Mouse (Mus musculus) CH12F3 (cell line): ENCODE data around the gene Pum1.
"Not testable (repeated sequence)": the region's sequence is repeated elsewhere in the genome, so short reads cannot be mapped to it uniquely, and the experiment has no call there.

Experiments
- in situ Hi-C: fragments of 300-500 bp; cut with MboI; formaldehyde crosslinking; loops from 2 replicates; pipeline ENCODE4 v1.14.3; 2020; ENCODE audit warnings: low sequenced_read_pairs

Gene Pum1

GRCm38 (mm10) chr4:130667686-130668085 is 4.6 kb downstream of the Pum1 start:
- in situ Hi-C loops, result no loop called here

GRCm38 (mm10) chr4:130668541-130668940 is 5.4 kb downstream of the Pum1 start:
- in situ Hi-C loops, result no loop called here

GRCm38 (mm10) chr4:130668991-130669390 is 5.9 kb downstream of the Pum1 start:
- in situ Hi-C loops, result no loop called here

- in situ Hi-C loops, result not testable (repeated sequence)
Measured at GRCm38 (mm10) chr4:130670023-130670422, 6.9 kb downstream of the Pum1 start.

GRCm38 (mm10) chr4:130671079-130671845 is 8.1 kb downstream of the Pum1 start:
- in situ Hi-C loops, result no loop called here

GRCm38 (mm10) chr4:130672161-130672560 is 9.0 kb downstream of the Pum1 start:
- in situ Hi-C loops, result no loop called here

- in situ Hi-C loops, result no loop called here
Measured at GRCm38 (mm10) chr4:130676746-130677145, 13.6 kb downstream of the Pum1 start.

GRCm38 (mm10) chr4:130678149-130678548 is 15.0 kb downstream of the Pum1 start:
- in situ Hi-C loops, result no loop called here

- in situ Hi-C loops, result no loop called here
Measured at GRCm38 (mm10) chr4:130680676-130681075, 17.6 kb downstream of the Pum1 start.

- in situ Hi-C loops, result not testable (repeated sequence)
Measured at GRCm38 (mm10) chr4:130683051-130683450, 19.9 kb downstream of the Pum1 start.

- in situ Hi-C loops, result no loop called here
Measured at GRCm38 (mm10) chr4:130693936-130694335, 30.8 kb downstream of the Pum1 start.

- in situ Hi-C loops, result no loop called here
Measured at GRCm38 (mm10) chr4:130694982-130695381, 31.9 kb downstream of the Pum1 start.

- in situ Hi-C loops, result no loop called here
Measured at GRCm38 (mm10) chr4:130701061-130701460, 37.9 kb downstream of the Pum1 start.

- in situ Hi-C loops, result no loop called here
Measured at GRCm38 (mm10) chr4:130702835-130703535, 39.9 kb downstream of the Pum1 start.

GRCm38 (mm10) chr4:130703601-130704000 is 40.5 kb downstream of the Pum1 start:
- in situ Hi-C loops, result no loop called here

GRCm38 (mm10) chr4:130704615-130705014 is 41.5 kb downstream of the Pum1 start:
- in situ Hi-C loops, result no loop called here

- in situ Hi-C loops, result no loop called here
Measured at GRCm38 (mm10) chr4:130706215-130707000, 43.3 kb downstream of the Pum1 start.

GRCm38 (mm10) chr4:130711353-130711848 is 48.3 kb downstream of the Pum1 start:
- in situ Hi-C loops, result no loop called here

GRCm38 (mm10) chr4:130712341-130712740 is 49.2 kb downstream of the Pum1 start:
- in situ Hi-C loops, result no loop called here

- in situ Hi-C loops, result no loop called here
Measured at GRCm38 (mm10) chr4:130713430-130713829, 50.3 kb downstream of the Pum1 start.

- in situ Hi-C loops, result no loop called here
Measured at GRCm38 (mm10) chr4:130715126-130715525, 52.0 kb downstream of the Pum1 start.
